Mouse (Mus musculus) Patski (cell line): ENCODE measurements around the gene Gemin2. TPM values are rescaled to one million over a fixed set of nuclear protein-coding genes. Genes with fewer than 3 reads are reported as not detected.
"Not testable (repeated sequence)": the region's sequence is repeated elsewhere in the genome, so short reads cannot be mapped to it uniquely, and the experiment has no call there.

Experiments used
- ATAC-seq: fragments of 100-300 bp; one replicate; pipeline ENCODE4 v1.8.0; 2021
- CTCF ChIA-PET: fragments of 350-600 bp; sonication (Branson Sonifier 250); formaldehyde crosslinking; loops from one replicate; lab custom pipeline; 2022; ENCODE audit warnings: inconsistent platforms; lab: Charles Lee
- POLR2A ChIA-PET: fragments of 350-600 bp; sonication (Branson Sonifier 250); formaldehyde crosslinking; loops from one replicate; lab custom pipeline; 2022; ENCODE audit warnings: antibody characterized with exemption, inconsistent platforms; lab: Charles Lee
- DNase-seq: peaks from one replicate; pipeline ENCODE4 v3.0.0-alpha.2; 2011; ENCODE audit warnings: low read depth, low spot score
- H3K27me3 ChIP-seq: fragments of 371-371 bp; one replicate; pipeline ENCODE4 v1.5.1; 2021
- CTCF ChIP-seq: fragments of 100-300 bp; IDR thresholded peaks from one replicate; pipeline ENCODE4 v1.5.1; 2021
- in situ Hi-C: fragments of 300-500 bp; cut with MboI; formaldehyde crosslinking; loops from 3 replicates; pipeline ENCODE4 v1.11.1; 2018; ENCODE audit warnings: low pct_unique_long_range_greater_than_20kb, mixed read lengths
- polyA plus RNA-seq: library from polyadenylated mRNA; unstranded; gene quantifications from one replicate; pipeline ENCODE4 v1.2.3, GENCODE M21; 2021

Gene Gemin2
- polyA plus RNA-seq, result 13.9 TPM

DNA sequence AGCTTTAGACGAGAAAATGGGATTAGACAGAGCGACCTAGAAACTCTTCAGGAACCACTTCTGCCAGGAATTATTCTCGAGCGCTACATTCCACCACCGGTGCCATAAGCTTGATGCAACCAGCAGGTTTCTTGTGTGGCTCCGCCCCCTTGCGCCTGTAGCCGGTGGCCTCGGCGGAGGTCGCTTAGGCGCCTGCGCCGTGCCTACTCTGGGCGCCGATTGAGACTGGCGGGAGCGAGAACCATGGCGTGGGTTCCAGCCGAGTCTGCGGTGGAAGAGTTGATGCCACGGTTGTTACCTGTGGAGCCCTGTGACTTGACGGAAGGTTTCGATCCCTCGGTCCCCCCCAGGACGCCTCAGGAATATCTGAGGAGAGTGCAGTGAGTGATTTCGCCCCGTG, at the start of gene Gemin2:
Gene Gemin2, plus strand, starts transcription at position 160 of the 400 bp plus-strand sequence.
- ATAC-seq (peak; percentile 61), DNase-seq (no peak)
- no peak for TF ChIP-seq CTCF
- no peaks in the 10 kb centered on the region for H3K27me3 ChIP-seq
- in situ Hi-C loops, result no loop called here
- POLR2A ChIA-PET, result interaction anchor here (0.6 to 1.3 kb wide), 2 partner anchors 34 to 207 kb away, joined by 3 to 4 read pairs; partner anchors contain the start of gene Fbxo33
- CTCF ChIA-PET, result no interaction called here

GRCm38 (mm10) chr12:58964583-58964982, 48.6 kb upstream of the Gemin2 start:
- ChIA-PET POLR2A (no interaction called here), CTCF (interaction anchor here (0.7 to 2.8 kb wide), 2 partner anchors 13 to 18 kb away, joined by 3 to 11 read pairs; no protein-coding TSS in a partner anchor)
- TF ChIP-seq CTCF, result peak; percentile 78
- ATAC-seq, result no peak
- DNase-seq, result no peak
- in situ Hi-C loops, result no loop called here
- no peaks in the 10 kb centered on the region for H3K27me3 ChIP-seq

DNA sequence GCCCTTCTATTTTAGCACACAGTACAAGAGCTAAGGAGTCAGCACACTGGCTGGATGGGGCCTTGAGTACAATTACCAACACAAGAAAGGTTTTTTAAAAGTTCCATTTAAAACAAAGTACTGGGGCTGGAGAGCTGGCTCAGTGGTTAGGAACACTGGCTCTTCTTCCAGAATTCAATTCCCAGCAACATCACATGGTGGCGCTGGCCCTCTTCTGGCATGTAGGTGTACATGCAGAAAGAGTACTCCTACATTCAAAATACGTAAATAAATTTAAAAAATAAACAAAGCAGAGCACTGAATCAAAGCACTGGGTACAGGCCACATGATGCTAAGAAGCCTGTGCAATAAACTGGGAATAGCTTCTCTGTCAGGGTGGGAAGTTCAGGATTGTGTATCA, 36.2 kb upstream of the Gemin2 start:
- TF ChIP-seq CTCF, result peak; percentile 32
- in situ Hi-C loops, result no loop called here
- DNase-seq, result no peak
- ChIA-PET POLR2A (no interaction called here), CTCF (interaction anchor here (1.0 to 1.7 kb wide), 3 partner anchors 10 to 35 kb away, joined by 3 to 6 read pairs (median 4); partner anchors contain the start of gene Sec23a)
- ATAC-seq, result no peak
- no peaks in the 10 kb centered on the region for H3K27me3 ChIP-seq

DNA sequence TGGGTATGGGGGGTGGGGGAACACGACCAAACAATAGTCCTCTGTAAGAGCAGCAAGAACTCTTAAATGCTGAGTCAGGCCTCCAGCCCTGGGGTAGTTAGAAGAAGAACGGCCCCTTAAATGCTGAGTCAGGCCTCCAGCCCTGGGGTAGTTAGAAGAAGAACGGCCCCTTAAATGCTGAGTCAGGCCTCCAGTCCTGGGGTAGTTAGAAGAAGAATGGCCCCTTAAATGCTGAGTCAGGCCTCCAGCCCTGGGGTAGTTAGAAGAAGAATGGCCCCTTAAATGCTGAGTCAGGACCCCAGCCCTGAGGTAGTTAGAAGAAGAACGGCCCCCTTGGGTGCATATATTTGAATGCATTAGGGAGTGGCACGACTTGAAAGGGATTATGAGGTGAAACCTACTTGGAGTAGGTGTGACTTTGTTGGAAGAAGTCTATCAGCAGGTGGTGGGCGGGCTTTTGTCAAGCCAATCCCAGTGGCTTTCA, 32.0 kb upstream of the Gemin2 start:
- ATAC-seq, in situ Hi-C loops, H3K27me3 ChIP-seq, POLR2A ChIA-PET, DNase-seq, CTCF ChIA-PET: not testable (repeated sequence)

- TF ChIP-seq CTCF, result no peak
- in situ Hi-C loops, result no loop called here
- H3K27me3 ChIP-seq, result no peaks in the 10 kb centered on the region
- DNase-seq (no peak), ATAC-seq (no peak)
- ChIA-PET POLR2A (no interaction called here), CTCF (no interaction called here)
These were observed 27.4 kb upstream of the Gemin2 start for GRCm38 (mm10) chr12:58985766-58986165.

DNA sequence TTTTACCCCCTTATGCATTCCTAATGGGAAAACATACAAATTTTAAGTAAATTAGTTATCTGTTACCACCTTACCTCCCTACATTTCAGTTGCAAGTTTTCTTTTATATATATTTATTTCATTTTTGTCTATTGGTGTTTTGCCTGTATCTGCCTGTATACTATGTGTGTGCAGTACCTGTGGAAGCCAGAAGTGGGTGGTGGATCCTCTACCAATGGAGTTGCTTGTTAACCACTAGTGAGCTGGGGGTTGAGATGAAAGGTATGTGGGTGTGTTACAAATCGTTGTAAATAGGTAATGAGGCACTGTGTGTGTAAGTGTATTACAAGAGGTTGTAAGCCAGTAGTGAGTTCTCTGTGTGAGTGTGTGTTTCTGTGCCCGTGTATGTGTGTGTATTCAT, 2.7 kb upstream of the Gemin2 start:
- no peak for DNase-seq
- in situ Hi-C loops, result no loop called here
- ATAC-seq, result no peak
- POLR2A ChIA-PET, result no interaction called here
- CTCF ChIA-PET, result no interaction called here
- no peak for TF ChIP-seq CTCF
- H3K27me3 ChIP-seq, result no peaks in the 10 kb centered on the region

DNA sequence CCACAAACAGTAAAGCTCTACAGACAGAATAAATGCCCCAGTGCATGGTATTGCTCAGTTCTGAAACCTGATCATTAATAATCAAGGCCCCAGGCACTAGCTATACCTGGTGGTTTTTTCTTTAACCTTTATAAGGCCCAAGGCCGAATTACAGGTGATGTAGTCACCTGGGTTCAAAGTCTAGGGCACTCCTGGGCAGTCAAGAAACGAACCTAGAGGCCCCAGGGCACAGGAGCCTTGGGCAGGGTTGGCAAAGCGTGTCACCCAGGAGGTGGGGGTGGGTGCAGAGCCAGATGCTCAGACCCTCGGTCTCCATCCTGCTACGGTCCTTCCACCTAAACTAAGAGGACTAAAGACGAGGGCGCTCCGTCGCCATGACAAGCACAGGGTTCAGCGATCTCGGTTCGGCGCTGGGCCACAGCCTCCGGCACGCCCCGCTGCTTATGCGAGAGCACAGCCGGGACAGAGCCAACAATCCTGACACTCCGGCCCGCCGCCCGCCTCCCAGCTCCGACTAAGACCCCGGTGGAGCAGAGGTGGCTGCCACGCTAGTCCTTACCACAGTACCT, 1.8 kb upstream of the Gemin2 start:
- ATAC-seq (peak; percentile 64), DNase-seq (no peak)
- H3K27me3 ChIP-seq, result no peaks in the 10 kb centered on the region
- in situ Hi-C loops, result no loop called here
- CTCF ChIA-PET, result interaction anchor here (1.3 kb wide), 1 partner anchor 34 kb away, joined by 3 read pairs; no protein-coding TSS in a partner anchor
- TF ChIP-seq CTCF, result no peak
- POLR2A ChIA-PET, result interaction anchor here (0.6 kb wide), 1 partner anchor 11 kb away, joined by 5 read pairs; no protein-coding TSS in a partner anchor

GRCm38 (mm10) chr12:59011844-59012709, 1.1 kb upstream of the Gemin2 start, which contains the start of gene Sec23a:
Sec23a (minus strand) TSS chr12:59012017.
- in situ Hi-C loops, result no loop called here
- peak; percentile 81 for DNase-seq
- CTCF ChIA-PET, result interaction anchor here (1.3 kb wide), 1 partner anchor 35 kb away, joined by 3 read pairs; no protein-coding TSS in a partner anchor
- POLR2A ChIA-PET, result interaction anchor here (0.6 kb wide), 1 partner anchor 11 kb away, joined by 5 read pairs; no protein-coding TSS in a partner anchor
- peak; percentile 95 for ATAC-seq
- TF ChIP-seq CTCF, result no peak
- H3K27me3 ChIP-seq, result no peaks in the 10 kb centered on the region

DNA sequence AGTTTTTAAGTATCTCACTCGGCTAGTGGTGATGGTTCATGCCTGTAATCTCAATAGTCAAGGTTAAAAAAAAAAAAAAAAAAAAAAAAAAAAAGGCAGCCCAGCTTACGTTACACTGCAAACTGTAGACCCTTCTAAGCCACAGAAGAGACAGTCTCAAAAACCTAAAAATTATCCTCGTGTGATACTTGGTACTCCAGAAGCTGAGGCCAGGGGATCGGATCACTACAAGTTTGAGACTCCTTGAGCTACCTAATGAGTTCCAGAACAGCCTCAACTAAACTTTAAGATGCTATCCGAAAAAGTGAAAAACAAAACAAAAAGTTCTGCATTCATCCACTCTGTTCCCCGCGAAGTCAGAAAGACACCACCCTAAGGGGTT, 492 bp upstream of the Gemin2 start:
- in situ Hi-C loops, result no loop called here
- no peak for ATAC-seq
- no peaks in the 10 kb centered on the region for H3K27me3 ChIP-seq
- TF ChIP-seq CTCF, result no peak
- CTCF ChIA-PET, result interaction anchor here (1.3 kb wide), 1 partner anchor 36 kb away, joined by 3 read pairs; no protein-coding TSS in a partner anchor
- DNase-seq, result no peak
- POLR2A ChIA-PET, result interaction anchor here (0.6 to 1.3 kb wide), 2 partner anchors 34 to 207 kb away, joined by 3 to 4 read pairs; partner anchors contain the start of gene Fbxo33

- ChIA-PET POLR2A (no interaction called here), CTCF (no interaction called here)
- no peak for ATAC-seq
- H3K27me3 ChIP-seq, result no peaks in the 10 kb centered on the region
- no peak for DNase-seq
- no peak for TF ChIP-seq CTCF
- in situ Hi-C loops, result no loop called here
These were observed 4.8 kb downstream of the Gemin2 start for GRCm38 (mm10) chr12:59017970-59018369.
